Mouse (Mus musculus) stomach, postnatal 0 days (tissue): ENCODE results near the gene Pheta2.

Source experiments
- CTCF ChIP-seq: IDR thresholded peaks from 2 replicates; pipeline ENCODE4 v1.5.1; 2016; ENCODE audit warnings: antibody characterized with exemption, low read depth, mild to moderate bottlenecking, moderate library complexity
- EP300 ChIP-seq: optimal IDR thresholded peaks from 2 replicates; pipeline ENCODE3; 2016; ENCODE audit warnings: antibody characterized with exemption

GRCm38 (mm10) chr15:82368146-82368545, 29.4 kb downstream of the Pheta2 start:
- TF ChIP-seq EP300 (no peak), CTCF (no peak)
